Mouse (Mus musculus) midbrain, embryonic 14.5 days (tissue): ENCODE data around the gene Ostn. TPM values are rescaled to one million over a fixed set of nuclear protein-coding genes. Genes with fewer than 3 reads are reported as not detected.

ENCODE experiments used
- polyA plus RNA-seq: library from polyadenylated mRNA; unstranded; fragments of >200 nt; fragmentation: Nextera tagmentation; extraction: Ambion mirVana; gene quantifications from 2 replicates; pipeline ENCODE4 v1.2.1, GENCODE M21; 2014

Gene Ostn
- polyA plus RNA-seq, 1 experiment from 2014 or later = not detected

Other genes starting within 250 kb of the Ostn start
- 0.43 and 0.90 TPM in 2 replicates for gene Uts2b, start 62.8 kb downstream of the Ostn start, polyA plus RNA-seq
- 74.2 and 80.3 TPM in 2 replicates for gene Ccdc50, start 81.4 kb downstream of the Ostn start, polyA plus RNA-seq